Mouse (Mus musculus): ENCODE results near the gene Ttc3. TPM values are rescaled to one million over a fixed set of nuclear protein-coding genes. Genes with fewer than 3 reads are reported as not detected.

The Ttc3 gene
- polyA plus RNA-seq, 1 experiment from 2014 or later: 56.6 TPM

- Histone ChIP-seq H3K9ac (ENCODE audit: low read depth, low read length) (no peak overlapping the region), H3K9me3 (ENCODE audit: control insufficient read depth) (no peaks in the 10 kb centered on the region), H3K27ac (ENCODE audit: low read depth, low read length) (no peak overlapping the region), H3K4me1 (replicated peaks; ENCODE audit: control insufficient read depth, insufficient read depth, low read length) (no peaks in the 10 kb centered on the region), H3K36me3 (ENCODE audit: control insufficient read depth, insufficient read depth) (peaks cover 63% of the 10 kb centered on the region), H3K27me3 (replicated peaks; ENCODE audit: control insufficient read depth, insufficient read depth, low read length) (no peaks in the 10 kb centered on the region), H3K4me2 (replicated peaks; ENCODE audit: low read depth) (no peak overlapping the region), H3K4me3 (ENCODE audit: low read depth, low read length) (no peak overlapping the region)
- TF ChIP-seq CTCF (IDR thresholded peaks at IDR 0.05; ENCODE audit: low read depth): no peak
- 75% methylated on average over 2 of the region's 2 CpGs for WGBS
- ATAC-seq: no peak
Observed at GRCm38 (mm10) chr16:94436801-94437200, 66.4 kb downstream of the Ttc3 start.

GRCm38 (mm10) chr16:94441361-94441760 lies 70.9 kb downstream of the Ttc3 start:
- peak overlapping the region; percentile 17; the same call in 1 of the 2 replicates for H3K27ac ChIP-seq (ENCODE audit: low read depth, low read length)
- no peak overlapping the region for H3K4me2 ChIP-seq (replicated peaks; ENCODE audit: low read depth)
- 74% methylated on average over 2 of the region's 2 CpGs for WGBS
- no peak overlapping the region for H3K4me3 ChIP-seq (ENCODE audit: low read depth, low read length)
- H3K27me3 ChIP-seq (replicated peaks; ENCODE audit: control insufficient read depth, insufficient read depth, low read length): no peaks in the 10 kb centered on the region
- H3K36me3 ChIP-seq (ENCODE audit: control insufficient read depth, insufficient read depth): peaks cover 48% of the 10 kb centered on the region
- TF ChIP-seq CTCF (IDR thresholded peaks at IDR 0.05; ENCODE audit: low read depth): no peak
- no peak for ATAC-seq
- H3K4me1 ChIP-seq (replicated peaks; ENCODE audit: control insufficient read depth, insufficient read depth, low read length): no peaks in the 10 kb centered on the region
- H3K9me3 ChIP-seq (ENCODE audit: control insufficient read depth): no peaks in the 10 kb centered on the region
- no peak overlapping the region for H3K9ac ChIP-seq (ENCODE audit: low read depth, low read length)

DNA sequence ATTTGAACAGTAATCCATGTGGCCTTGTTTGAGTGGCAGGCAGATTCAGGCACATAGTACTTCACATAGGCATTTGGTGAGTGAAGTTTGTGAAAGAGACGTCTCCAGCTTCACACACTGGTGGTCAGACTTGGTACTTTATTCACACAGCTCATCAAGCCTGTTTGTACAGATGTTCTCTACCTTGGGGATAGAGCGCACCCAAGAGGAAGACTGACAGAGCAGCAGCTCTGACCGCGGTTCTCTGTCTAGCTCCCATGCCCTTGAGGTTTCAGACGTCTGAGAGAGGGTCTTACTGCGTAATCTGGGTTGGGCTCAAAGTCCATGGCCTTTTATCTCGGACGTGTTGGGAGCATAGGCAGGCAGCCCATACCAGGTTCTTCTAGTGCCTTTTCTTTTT lies 78.7 kb downstream of the Ttc3 start:
- H3K4me2 ChIP-seq (replicated peaks; ENCODE audit: low read depth): no peak overlapping the region; the same call in 1 of the 2 replicates
- peaks cover 20% of the 10 kb centered on the region; the same call in 1 of the 2 replicates for H3K36me3 ChIP-seq (ENCODE audit: control insufficient read depth, insufficient read depth)
- no peaks in the 10 kb centered on the region; the same call in 1 of the 2 replicates for H3K4me1 ChIP-seq (replicated peaks; ENCODE audit: control insufficient read depth, insufficient read depth, low read length)
- peak; percentile 71 for TF ChIP-seq CTCF (IDR thresholded peaks at IDR 0.05; ENCODE audit: low read depth)
- ATAC-seq: peak; percentile 71
- H3K27ac ChIP-seq (ENCODE audit: low read depth, low read length): peak overlapping the region; percentile 77
- H3K4me3 ChIP-seq (ENCODE audit: low read depth, low read length): no peak overlapping the region
- H3K9me3 ChIP-seq (ENCODE audit: control insufficient read depth): no peaks in the 10 kb centered on the region
- H3K9ac ChIP-seq (ENCODE audit: low read depth, low read length): no peak overlapping the region
- H3K27me3 ChIP-seq (replicated peaks; ENCODE audit: control insufficient read depth, insufficient read depth, low read length): no peaks in the 10 kb centered on the region
- WGBS: 61% methylated on average over 8 of the region's 8 CpGs

DNA sequence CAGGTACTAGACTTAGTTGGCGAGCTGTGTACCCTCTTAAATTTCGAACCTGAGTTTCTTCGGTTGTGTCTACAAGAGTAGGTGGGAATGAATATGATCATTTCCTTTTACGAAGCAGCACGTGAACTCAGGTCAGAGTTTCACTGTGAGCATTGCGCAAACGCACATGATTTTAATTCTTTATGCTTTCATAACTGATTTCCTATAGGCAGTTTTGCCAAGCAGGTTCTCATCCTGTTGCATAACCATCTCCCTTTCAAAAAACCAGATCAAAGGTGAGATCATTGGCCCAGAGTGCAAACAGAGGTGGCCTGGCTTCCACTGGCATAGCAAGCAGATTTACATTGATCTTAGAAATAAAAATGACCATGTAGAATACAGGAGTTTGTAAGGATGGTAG lies 79.2 kb downstream of the Ttc3 start:
- 49% methylated on average over 7 of the region's 7 CpGs for WGBS
- no peak overlapping the region for H3K9ac ChIP-seq (ENCODE audit: low read depth, low read length)
- H3K36me3 ChIP-seq (ENCODE audit: control insufficient read depth, insufficient read depth): peaks cover 24% of the 10 kb centered on the region; the same call in 1 of the 2 replicates
- no peaks in the 10 kb centered on the region; the same call in 1 of the 2 replicates for H3K4me1 ChIP-seq (replicated peaks; ENCODE audit: control insufficient read depth, insufficient read depth, low read length)
- no peak for TF ChIP-seq CTCF (IDR thresholded peaks at IDR 0.05; ENCODE audit: low read depth)
- H3K27me3 ChIP-seq (replicated peaks; ENCODE audit: control insufficient read depth, insufficient read depth, low read length): no peaks in the 10 kb centered on the region
- ATAC-seq: peak; percentile 66
- peak overlapping the region; percentile 77 for H3K27ac ChIP-seq (ENCODE audit: low read depth, low read length)
- H3K4me2 ChIP-seq (replicated peaks; ENCODE audit: low read depth): no peak overlapping the region
- H3K9me3 ChIP-seq (ENCODE audit: control insufficient read depth): no peaks in the 10 kb centered on the region
- H3K4me3 ChIP-seq (ENCODE audit: low read depth, low read length): no peak overlapping the region

DNA sequence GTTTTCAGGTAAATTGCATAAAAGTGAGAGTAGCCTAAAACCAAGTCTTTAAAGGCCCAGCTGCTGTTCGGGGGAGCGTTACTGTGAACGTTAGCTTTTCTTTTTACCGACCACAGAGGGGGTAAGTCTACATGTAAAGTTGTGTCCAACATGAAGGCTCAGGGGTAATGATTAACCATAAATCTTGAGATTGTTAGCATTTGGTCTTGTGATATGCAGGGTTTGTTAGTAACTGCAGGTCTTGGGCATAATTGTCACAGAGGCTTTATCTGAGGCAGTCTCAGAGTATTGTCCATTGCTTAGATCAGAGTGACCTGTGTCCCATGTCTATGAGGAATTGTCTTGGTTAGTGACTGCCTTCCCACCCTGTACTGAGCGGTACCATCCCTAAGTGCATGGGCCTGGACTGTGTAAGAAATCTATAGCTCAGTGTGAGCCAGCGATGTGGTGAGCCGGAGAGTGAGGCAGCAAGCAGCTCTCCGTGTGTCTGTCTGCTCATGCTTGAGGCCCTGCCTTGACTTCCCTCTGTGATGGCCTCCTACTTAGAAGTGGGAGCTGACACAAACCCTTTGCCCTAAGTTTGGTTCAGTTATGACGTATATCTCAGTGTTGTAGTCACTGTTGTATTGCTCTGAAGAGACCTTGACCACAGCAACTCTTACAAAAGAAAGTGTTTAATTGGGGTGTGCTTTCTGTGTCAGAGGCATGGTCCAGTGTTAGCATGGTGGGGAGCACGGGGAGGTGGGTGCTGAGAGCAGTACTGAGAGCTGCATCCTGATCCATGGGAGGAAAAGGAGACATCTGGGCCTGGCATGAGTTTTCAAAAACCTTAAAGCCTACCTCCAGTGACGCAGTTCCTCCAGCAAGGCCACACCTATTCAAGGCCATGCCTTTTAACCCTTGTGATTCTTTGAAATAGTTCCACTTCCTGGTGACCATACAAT lies 81.4 kb downstream of the Ttc3 start:
- Histone ChIP-seq H3K36me3 (ENCODE audit: control insufficient read depth, insufficient read depth) (peaks cover 34% of the 10 kb centered on the region), H3K27ac (ENCODE audit: low read depth, low read length) (peak overlapping the region; percentile 79), H3K9me3 (ENCODE audit: control insufficient read depth) (no peaks in the 10 kb centered on the region), H3K4me1 (replicated peaks; ENCODE audit: control insufficient read depth, insufficient read depth, low read length) (no peaks in the 10 kb centered on the region; the same call in 1 of the 2 replicates), H3K27me3 (replicated peaks; ENCODE audit: control insufficient read depth, insufficient read depth, low read length) (no peaks in the 10 kb centered on the region), H3K4me3 (ENCODE audit: low read depth, low read length) (no peak overlapping the region), H3K4me2 (replicated peaks; ENCODE audit: low read depth) (no peak overlapping the region), H3K9ac (ENCODE audit: low read depth, low read length) (peak overlapping the region; percentile 17; the same call in 1 of the 2 replicates)
- WGBS: 43% methylated on average over 11 of the region's 11 CpGs
- ATAC-seq: peak; percentile 63
- TF ChIP-seq CTCF (IDR thresholded peaks at IDR 0.05; ENCODE audit: low read depth): no peak; the same call in 1 of the 2 replicates

- no peaks in the 10 kb centered on the region; the same call in 1 of the 2 replicates for H3K4me1 ChIP-seq (replicated peaks; ENCODE audit: control insufficient read depth, insufficient read depth, low read length)
- peak overlapping the region; percentile 79; the same call in 1 of the 2 replicates for H3K27ac ChIP-seq (ENCODE audit: low read depth, low read length)
- H3K4me3 ChIP-seq (ENCODE audit: low read depth, low read length): no peak overlapping the region
- no peaks in the 10 kb centered on the region for H3K9me3 ChIP-seq (ENCODE audit: control insufficient read depth)
- 76% methylated on average over 4 of the region's 4 CpGs for WGBS
- no peak for ATAC-seq
- peaks cover 33% of the 10 kb centered on the region for H3K36me3 ChIP-seq (ENCODE audit: control insufficient read depth, insufficient read depth)
- no peak overlapping the region for H3K4me2 ChIP-seq (replicated peaks; ENCODE audit: low read depth)
- H3K9ac ChIP-seq (ENCODE audit: low read depth, low read length): no peak overlapping the region
- no peak for TF ChIP-seq CTCF (IDR thresholded peaks at IDR 0.05; ENCODE audit: low read depth)
- H3K27me3 ChIP-seq (replicated peaks; ENCODE audit: control insufficient read depth, insufficient read depth, low read length): no peaks in the 10 kb centered on the region
Observed at GRCm38 (mm10) chr16:94452768-94453167, 82.3 kb downstream of the Ttc3 start.

Measured in intestine, postnatal 0 days (tissue).